Mouse (Mus musculus) G1E (cell line): ENCODE results near the gene Tnnc2.

ENCODE experiments used
- CTCF ChIP-seq: IDR thresholded peaks from 2 replicates; pipeline ENCODE4 v1.5.1; 2012; ENCODE audit warnings: low read depth, low read length, inconsistent platforms, mixed read lengths
- GATA1 ChIP-seq: IDR thresholded peaks from 2 replicates; pipeline ENCODE4 v1.6.1; 2012; ENCODE audit warnings: borderline replicate concordance, low read length, inconsistent platforms, mixed read lengths
- TAL1 ChIP-seq: conservative IDR thresholded peaks from 2 replicates; pipeline ENCODE4 v1.6.1; 2012; ENCODE audit warnings: low read depth, low read length, inconsistent platforms, mixed read lengths

GRCm38 (mm10) chr2:164786388-164786885, 6.7 kb upstream of the Tnnc2 start:
- TF ChIP-seq CTCF (no peak), TAL1 (no peak), GATA1 (no peak)
